Mouse (Mus musculus) left cerebral cortex, postnatal 14 days (tissue): ENCODE data around the gene Gpc2. TPM values are rescaled to one million over a fixed set of nuclear protein-coding genes. Genes with fewer than 3 reads are reported as not detected.

Source experiments
- DNase-seq, 2 experiments: peaks; one replicate each; pipeline ENCODE4 v3.0.0; 2021 to 2022; ENCODE audit warnings: low spot score in 2 of 2, mixed read lengths in 1 of 2
- intact Hi-C: fragments of 180-260 bp; cut with DNase I; formaldehyde crosslinking; loops from one replicate; pipeline ENCODE4 v1.15.1; 2025
- long read RNA-seq, 2 experiments: library from polyadenylated mRNA; stranded (forward); transcript quantifications; one replicate each; pipeline ENCODE4 v2.0.0; 2021
- total RNA-seq, 2 experiments: library from RNA; stranded (reverse); gene quantifications; 2 replicates each; pipeline ENCODE4 v1.2.3; 2021

Gene Gpc2
- total RNA-seq = 1 to 10 TPM; 1.8 to 2.7 TPM
- long read RNA-seq, experiment 1 = 0 reads
- long read RNA-seq, experiment 2, partial matches to known transcripts = 1 of 1 reads
- long read RNA-seq, experiment 2, other reads (novel, unspliced or antisense) = 0 of 1 reads

DNA sequence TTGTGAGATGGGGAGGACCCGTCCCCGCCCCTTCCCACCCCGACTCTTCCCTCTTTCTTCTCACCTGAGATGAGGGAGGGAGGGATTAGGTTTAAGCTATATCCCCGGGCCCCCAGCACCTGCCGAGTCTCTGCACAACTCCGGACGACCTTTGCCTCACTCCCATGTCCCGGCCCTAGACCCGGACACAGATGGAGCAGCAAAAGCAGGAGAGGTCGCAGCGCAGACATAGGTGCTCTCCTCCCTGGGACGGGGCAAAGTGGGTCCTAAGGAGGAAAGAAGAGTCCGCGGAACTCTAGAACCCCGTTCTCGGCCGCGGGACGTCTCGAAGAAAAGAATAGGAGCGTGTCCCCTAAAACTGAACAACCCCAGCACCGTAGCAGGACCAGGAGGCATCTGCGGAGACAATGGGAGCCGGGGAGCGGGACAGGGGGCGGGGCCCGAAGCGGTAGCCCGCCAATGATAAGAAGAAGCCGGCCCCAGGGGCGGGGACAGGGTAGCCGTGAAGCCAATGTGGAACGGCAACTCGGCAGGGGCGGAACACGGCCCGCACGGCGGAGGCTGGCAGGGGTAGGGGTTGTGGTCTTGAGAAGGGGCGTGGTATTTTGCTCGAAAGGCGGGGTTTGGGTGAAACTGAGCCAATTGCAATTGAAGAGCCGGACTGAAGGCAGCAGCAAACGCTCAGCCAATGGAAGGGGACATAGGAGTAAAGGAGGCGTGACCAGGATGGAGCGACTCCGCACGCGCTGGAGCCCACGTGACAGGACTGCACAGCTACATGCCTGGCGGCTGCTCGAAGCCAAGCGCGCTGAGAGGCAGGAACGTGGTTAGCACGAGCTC, at the start of gene Gpc2, which contains the start of the genes Gm43720 and Stag3:
TSS of gene Gpc2 (minus strand) at position 421 of the 840 bp plus-strand sequence.
TSS of gene Gm43720 (minus strand) at position 374 of the 840 bp plus-strand sequence.
TSS of gene Stag3 (plus strand) at position 656 of the 840 bp plus-strand sequence.
- peak; percentile 82 to 90 for DNase-seq
- intact Hi-C loops = no loop called here

DNA sequence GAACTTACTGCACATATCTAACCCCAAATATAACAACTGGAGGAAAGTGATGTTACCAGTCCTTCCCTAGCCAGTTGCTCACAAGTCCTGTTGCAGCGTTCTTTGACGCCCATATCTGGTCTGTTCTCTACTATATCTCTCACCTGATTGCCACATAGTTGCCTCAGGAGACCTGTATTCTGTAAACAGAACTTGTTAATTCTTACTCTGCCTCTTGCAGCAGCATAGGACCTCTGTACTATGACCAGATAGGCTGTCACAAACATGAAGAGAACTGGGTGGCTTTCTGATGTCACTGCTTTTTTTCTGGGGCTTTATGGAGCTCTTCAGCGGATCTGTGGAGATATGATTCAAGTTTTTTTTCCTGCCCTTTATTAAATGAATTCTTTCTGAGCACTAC, 33.0 kb upstream of the Gpc2 start:
- no peak for DNase-seq
- intact Hi-C loops = no loop called here

DNA sequence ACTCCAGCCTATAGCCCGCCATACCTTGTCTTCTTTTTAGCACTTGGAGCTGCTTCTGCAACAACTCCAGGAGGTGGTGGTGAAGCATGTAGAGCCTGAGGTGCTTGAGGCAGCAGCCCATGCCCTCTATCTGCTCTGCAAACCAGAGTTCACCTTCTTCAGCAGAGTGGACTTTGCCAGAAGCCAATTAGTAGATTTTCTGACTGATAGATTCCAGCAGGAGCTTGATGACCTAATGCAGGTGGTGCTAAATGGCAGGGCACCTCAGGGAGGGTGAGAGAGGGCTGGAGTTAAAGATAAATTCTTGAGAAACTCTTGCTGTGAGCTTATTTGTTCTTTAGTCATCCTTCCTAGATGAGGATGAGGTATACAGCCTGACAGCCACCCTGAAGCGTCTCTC, 19.8 kb upstream of the Gpc2 start:
- intact Hi-C loops = no loop called here
- no peak for DNase-seq

DNA sequence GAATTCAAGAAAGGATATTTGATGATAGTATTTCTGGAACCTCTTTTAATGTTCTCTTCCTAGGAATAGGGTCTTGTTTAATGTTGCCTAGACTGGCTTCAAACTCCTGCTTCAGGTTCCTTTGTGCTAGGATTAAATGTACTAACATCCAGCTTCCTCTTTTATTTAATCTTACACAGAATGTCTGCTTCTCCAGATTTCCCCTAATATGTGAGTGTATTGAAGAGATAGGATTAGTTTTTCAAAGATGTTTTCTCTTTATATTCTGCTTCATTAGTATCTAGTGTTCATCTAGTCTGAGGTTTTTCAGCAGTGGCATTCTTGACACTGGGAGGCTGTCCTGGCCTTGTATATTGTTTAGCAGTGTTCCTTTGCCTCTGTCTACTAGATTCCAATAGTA, 14.4 kb upstream of the Gpc2 start:
- intact Hi-C loops = no loop called here
- DNase-seq = no peak

DNA sequence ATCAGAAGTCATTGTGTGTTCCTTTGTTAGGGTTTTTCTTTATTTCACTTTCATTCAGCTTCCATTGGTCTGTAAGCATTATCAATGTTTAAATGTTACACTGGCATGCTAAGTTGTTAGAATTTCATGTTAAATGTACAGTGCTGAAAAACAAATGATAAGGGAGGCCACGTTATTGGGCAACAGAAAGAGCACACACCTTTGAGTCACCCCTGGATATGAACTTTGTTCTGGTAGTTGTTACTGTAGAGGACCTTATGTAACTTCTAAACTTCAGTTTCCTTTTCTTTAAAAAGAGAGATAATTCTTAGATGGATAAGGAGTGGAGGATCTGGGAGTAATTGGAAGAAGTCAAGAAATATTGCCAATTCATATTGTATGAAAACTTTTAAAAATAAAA, 11.8 kb upstream of the Gpc2 start:
- no peak for DNase-seq
- intact Hi-C loops = no loop called here

DNA sequence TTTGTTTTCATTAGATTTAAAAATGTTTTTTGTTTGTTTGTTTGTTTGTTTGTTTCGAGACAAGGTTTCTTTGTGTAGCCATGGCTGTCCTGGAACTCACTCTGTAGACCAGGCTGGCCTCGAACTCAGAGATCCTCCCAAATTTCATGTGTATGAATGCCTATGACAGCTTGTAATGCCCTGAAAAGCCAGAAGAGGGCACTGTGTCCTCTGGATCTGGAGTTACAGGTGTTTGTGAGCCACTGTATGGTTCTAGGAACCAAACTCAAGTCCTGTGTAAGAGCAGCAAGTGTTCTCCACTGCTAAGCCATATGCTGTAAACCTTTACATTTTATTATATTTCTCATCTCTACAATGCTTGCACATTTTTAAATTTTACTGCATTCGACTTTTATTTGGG, 8.1 kb upstream of the Gpc2 start:
- intact Hi-C loops = no loop called here
- no peak for DNase-seq

DNA sequence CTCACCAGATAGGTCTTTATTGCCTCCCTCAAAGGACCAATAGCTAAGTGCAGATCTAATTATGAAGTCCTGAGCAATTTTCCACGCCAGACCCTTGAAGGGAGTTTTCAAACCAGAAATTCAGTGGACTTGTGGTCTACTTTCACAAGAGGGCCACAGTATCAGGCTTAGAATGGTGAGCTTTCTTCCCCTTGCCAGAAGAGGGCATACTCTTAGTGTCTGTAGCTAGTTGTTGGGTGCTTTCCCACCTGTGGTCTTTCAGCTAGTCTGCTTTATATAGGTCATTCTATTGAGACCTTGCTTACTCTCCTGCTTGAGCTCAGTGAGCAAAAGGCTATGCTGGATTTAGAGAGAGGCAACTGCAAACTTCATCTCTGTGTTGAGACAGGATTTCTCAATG, 3.7 kb upstream of the Gpc2 start:
- no peak for DNase-seq
- intact Hi-C loops = no loop called here

DNA sequence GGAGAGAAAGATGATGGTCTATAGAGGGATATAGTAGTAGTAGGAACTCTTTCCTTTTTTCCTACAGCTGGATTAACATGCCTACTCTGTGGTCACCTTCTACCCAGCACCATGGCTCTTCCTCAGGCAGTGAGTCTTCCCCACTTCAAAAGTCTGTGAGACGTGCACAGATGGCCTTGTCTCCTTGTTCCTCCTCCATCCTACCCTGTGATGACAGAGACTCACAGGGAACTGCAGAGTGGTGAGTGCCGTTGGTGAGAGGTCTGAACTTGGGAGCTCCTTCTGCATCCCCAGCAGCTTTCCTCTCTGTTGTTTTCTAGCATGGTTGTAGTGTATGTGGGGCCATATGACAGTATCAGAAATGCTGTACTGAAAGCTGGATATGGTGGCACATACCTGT, 2.0 kb upstream of the Gpc2 start:
- intact Hi-C loops = no loop called here
- no peak for DNase-seq

DNA sequence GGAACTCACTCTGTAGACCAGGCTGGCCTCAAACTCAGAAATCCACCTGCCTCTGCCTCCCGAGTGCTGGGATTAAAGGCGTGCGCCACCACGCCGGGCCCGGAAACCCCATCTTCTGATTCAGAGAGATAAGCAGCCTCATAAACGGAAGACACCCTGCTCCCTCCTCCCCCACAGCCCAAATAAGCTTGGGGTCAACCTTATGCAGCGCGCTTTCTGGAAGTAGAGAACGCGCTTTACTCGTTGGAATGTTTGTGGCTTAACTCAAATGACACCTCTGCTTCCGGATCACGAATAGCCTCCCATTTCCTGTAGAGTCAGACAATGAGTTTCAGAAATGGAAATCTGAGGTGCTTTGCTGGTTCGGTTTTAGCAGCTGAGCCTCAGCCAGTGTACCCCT, 1.0 kb upstream of the Gpc2 start:
- intact Hi-C loops = no loop called here
- DNase-seq = no peak

DNA sequence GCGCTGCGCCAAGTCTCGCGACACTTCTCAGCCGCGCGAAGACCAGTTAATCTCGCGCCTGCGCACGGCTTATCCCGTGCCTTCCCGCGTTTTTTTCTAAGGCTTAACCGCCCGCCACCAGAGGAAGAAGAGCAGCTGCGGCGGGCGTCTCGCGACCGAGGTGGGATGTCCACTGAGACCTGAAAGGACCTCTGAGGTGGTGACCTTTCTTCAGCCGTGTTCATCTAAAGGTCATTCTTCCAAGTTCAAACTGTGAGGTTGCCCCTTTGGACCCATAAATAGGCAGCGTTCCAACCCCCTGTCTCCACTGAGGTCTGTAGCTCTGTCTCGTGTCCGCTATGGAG, 592 bp upstream of the Gpc2 start:
- intact Hi-C loops = no loop called here
- DNase-seq = no peak

DNA sequence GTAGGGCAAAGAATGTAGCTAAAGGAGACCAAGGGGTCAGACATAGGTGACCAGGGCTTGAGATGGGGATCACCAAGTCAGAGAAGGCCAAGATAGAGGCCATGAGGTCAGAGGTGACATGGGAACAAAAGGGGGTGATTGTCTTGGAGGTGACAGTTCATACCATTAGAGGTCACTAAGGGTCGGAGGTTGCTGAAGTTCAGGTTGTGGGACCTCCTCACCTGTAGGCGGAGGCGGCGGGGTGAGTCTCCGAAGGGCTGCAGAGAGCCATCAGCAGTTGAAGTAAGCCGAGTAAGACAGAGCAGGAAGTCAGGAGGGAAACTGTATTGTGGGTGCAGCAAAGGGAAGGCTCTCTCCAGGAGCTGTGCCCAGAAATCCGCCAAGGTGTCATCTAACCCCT, 1.8 kb downstream of the Gpc2 start:
- intact Hi-C loops = no loop called here
- DNase-seq = no peak

DNA sequence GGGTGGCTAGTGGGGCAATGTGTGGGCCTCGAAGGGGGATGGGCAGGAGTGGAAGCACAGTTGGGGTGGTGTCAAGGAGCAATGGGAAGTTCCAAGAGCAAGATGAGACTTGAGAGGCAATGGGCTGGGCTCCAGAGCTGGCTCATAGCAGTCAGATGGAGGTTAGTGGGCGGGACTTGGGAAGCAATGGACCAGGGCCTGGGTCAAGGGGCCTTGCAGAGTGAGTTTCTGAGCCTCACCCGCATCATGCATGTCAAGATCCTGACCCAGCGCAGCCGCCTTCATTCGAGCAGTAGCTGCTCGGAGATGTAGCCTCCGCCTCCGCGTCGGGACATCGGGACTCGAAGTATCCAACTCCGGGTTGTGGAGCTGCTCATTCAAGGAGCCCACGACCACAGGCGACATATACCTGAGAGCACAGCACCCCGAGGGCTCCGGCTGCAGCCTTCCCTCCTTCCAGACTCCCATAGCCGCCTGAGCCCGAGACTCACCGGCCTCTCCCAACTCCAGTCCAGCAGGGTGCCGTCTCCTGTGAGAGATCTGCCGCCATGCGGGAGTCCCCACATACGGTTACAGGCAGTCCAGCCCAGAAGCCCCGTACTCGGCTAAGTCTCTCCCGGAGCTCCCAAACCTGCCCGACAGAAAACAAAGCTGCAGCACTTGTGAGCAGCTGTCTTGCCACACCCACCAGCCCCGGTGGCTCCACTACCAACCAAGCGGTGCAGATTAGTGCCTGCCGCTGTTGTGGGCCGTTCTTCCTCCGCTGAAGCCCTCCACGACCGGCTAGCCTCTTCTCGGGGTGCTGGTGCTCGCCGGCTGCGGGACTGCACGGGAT, 4.4 kb downstream of the Gpc2 start:
- intact Hi-C loops = no loop called here
- DNase-seq = no peak

DNA sequence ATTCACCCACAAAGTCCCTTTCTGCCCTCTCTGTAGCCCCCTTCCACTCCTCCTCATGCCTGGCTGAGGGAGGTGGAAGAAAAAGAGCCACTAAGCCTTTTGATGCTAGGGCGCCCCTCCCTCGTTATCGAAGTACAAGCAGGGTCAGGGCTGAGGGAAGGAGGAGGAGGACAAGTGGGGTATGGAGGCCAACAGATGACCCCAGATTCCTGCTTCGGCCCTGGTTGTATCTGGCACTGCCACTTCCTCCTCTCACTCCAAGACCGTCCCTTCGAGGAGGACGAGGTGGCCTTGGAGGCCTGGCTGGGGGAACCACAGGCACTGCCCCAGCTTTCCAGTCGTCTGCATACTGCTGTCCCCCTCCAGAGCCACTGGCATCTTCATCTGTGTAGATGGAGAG, 5.6 kb downstream of the Gpc2 start:
- no peak for DNase-seq
- intact Hi-C loops = no loop called here

DNA sequence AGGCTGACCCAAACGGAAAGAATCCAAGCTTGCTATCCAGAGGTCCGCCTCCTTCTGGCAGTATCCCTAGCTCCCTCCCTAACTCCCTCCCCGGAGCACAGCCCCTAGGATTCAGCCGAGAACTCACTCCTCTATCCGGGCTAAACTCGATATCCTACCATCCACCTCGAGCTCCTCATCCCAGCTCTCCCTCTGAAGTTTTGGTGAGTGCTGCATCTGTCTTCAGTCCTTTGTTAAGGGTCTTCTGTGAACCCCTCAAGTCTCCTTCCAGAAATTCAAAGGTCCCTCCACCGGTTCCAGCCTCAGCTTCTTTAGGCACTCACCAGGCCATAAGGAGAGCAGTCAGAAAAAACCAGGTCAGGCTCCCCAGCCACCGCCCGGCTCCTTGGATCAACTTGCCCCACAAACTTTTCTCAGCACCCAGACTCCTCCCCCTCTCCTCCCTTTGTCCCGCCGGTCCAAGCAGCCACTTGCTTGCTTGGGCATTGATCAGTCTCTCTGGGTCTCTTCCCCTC, 7.3 kb downstream of the Gpc2 start, which contains the start of gene Gal3st4:
TSS of gene Gal3st4 (minus strand) at position 432 of the 515 bp plus-strand sequence.
- no peak for DNase-seq
- intact Hi-C loops = no loop called here

DNA sequence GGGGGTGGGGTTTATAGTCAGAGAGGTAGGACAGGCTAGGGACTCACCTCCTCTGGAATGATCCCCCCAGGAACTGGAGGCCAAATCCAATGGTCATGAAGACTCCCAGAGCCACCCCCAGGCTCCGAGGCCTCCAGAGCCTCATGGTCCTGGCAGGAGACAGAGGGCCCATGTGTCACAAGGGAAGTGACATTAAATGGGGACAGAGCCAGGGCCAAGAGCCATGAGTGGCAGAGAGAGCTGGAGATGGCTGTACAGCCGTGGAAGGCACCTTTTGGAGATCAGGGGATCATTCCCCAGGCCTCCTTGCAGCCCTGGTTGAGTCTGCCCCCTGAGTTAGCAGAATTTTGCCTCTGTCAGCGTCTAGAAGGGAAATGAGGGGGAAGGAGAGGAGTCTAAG, 8.6 kb downstream of the Gpc2 start:
- no peak for DNase-seq
- intact Hi-C loops = no loop called here

DNA sequence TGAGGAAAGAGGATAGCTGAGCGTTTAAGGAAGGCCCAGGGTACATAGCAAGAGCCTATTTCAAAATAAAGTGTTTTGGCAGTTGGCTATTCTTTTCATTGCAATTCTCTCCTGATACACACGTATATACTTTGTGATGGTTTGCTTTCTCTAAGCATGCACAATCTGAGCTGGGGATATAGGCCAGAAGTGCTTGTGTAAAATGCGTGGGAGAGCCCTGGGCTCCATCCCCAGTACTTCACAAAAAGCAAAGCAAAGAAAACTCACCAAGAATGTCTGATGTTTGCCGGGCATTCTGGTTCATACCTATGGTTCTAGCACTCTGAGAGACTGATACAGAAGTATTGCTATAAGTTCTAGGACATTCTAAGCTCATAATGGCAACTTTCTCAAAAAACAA, 10.8 kb downstream of the Gpc2 start:
- no peak for DNase-seq
- intact Hi-C loops = loop anchor here (10.0 kb wide), 1 partner anchor 176 kb away; the partner anchor contains the start of gene Zfp157

DNA sequence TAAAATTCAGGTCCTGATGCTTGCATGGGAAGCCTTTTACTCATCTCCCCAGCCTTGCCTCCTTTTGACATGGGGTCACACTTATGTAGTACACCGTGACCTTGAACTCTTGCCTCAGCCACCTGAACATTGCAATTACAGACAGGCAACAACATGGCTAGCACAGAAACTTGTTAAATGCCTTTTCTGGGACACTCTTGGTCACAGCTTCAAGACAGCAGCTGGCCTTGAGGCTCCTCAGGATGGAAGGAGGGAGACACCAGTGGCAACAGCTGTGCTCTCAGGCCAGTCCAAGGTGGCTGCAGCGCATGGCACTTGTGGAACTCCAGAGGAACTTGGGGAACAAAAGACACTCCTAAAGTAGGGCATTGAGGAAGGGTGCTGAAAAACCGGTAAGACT, 12.7 kb downstream of the Gpc2 start:
- no peak for DNase-seq
- intact Hi-C loops = loop anchor here (10.0 kb wide), 1 partner anchor 178 kb away; the partner anchor contains the start of gene Zfp157

DNA sequence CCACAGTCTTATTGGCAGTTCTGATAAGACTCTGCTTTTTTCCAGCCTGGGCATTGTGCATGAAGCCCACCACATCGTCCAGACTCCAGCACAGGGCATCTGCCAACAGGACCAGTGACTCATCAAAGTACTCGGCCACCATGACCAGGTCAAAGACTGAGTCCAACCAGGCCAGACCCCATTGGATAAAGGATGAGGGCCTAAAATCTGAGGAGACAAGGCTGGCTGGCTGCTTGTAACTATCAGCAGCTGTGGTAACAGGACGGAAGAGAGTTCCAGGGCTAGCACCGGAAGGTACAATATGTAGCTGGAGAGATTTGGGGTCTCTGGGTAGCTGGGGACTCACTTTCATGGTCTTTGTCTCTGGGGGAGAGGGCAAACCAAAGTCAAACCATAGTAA, 14.1 kb downstream of the Gpc2 start:
- DNase-seq = no peak
- intact Hi-C loops = loop anchor here (10.0 kb wide), 1 partner anchor 179 kb away; the partner anchor contains the start of gene Zfp157

DNA sequence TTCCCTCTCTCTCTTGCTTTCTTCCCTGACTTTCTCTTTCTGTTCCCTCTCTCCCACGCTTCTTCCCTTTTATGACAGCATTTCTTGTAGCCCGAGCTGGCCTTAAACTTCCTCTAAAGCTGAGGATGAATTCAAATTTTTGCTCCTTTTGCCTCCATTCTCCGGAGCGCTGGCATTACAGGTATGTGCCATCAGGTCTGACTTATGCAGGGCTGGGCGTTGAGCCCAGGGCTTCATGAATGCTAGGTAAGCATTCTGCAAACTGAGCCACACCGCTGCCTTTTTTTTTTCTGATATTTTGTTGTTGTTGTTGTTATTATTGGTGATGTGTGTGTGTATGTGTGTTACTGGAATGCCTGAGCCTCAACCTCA, 15.6 kb downstream of the Gpc2 start:
- no peak for DNase-seq
- intact Hi-C loops = loop anchor here (10.0 kb wide), 1 partner anchor 181 kb away; the partner anchor contains the start of gene Zfp157
